Mouse (Mus musculus) liver, embryonic 14.5 days (tissue): ENCODE results near the gene Bub1b.

Experiments used
- CTCF ChIP-seq: IDR thresholded peaks from 2 replicates; pipeline ENCODE4 v1.5.1; 2016; ENCODE audit warnings: antibody characterized with exemption, low read depth, control low read depth
- EP300 ChIP-seq: IDR thresholded peaks from 2 replicates; pipeline ENCODE4 v1.6.1; 2016; ENCODE audit warnings: antibody characterized with exemption, low read depth

DNA sequence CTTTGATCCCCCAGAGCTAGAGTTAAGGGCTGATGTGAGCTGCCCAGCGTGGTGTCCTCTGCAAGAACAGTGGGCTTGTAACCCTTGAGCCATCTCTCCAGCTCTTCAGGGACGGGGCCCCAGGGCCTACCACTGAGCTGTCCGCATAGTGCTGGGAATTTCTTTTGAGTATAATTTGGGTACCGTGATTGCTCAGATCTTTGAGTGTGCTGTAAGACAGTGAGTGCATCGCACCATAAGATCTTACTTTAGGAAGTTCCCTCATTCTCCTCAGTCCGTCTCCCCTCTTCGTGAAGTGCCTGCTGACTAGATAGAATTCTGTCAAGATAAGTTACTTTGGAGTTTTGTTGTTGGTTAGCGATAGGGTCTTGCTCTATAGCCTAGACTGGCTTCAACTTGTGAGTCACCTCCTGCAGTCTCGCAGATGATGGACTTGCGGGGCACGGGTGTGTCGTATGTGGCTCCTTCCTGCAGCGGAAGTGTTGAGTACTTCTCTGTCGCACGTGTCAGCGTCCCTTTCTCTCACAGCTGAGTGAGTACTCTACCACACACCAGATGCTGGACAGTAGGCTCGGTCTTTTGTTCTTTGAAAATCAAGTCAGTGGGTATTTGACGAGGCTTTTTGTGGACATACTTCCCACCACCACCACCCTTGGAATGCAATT lies 3.7 kb downstream of the Bub1b start:
- TF ChIP-seq CTCF (no peak), EP300 (no peak)
